In genomic region chr1:120258744-120259143, GRCm38 (mm10) we compare ENCODE assay signal across 11 mouse cellular contexts. TPM values are rescaled to one million over a fixed set of nuclear protein-coding genes. Genes with fewer than 3 reads are reported as not detected.
A peak's percentile ranks its signal among the peaks of the same experiment; 100 is the strongest.
DNase-seq lines count a peak whose midpoint lies in the region; ATAC-seq and TF ChIP-seq lines count a peak whose summit lies in the region.
"Had no signal": no experiment of that assay in that cellular context is flagged by ENCODE, and none has a peak within 500 bp of the region (broad histone marks: within the 10 kb centered on the region; RNA-seq: fewer than 3 reads in every experiment).

No protein-coding gene starts in this region.

- TF ChIP-seq POLR2A in heart, adult 2 months (IDR thresholded peaks at IDR 0.05; ENCODE audit: insufficient read depth, low read depth, low read length): 0 out of 2 replicates have a peak, but pooled peaks have one; percentile 12

- H3K4me2 ChIP-seq in liver, embryonic 15.5 days: peak overlapping the region; percentile 65
- no peak overlapping the region for H3K4me2 ChIP-seq in forebrain, embryonic 14.5 days (ENCODE audit: low read length)
- H3K4me2 ChIP-seq: forebrain, embryonic 12.5 days; intestine, embryonic 15.5 days had no signal

- H3K27ac ChIP-seq in heart, adult 2 months: peak overlapping the region; percentile 46
- H3K27ac ChIP-seq in liver, embryonic 15.5 days (replicated peaks): peak overlapping the region; percentile 92
- no peak overlapping the region for H3K27ac ChIP-seq in forebrain, embryonic 14.5 days (ENCODE audit: low read depth, low read length)
- H3K27ac ChIP-seq: forebrain, embryonic 12.5 days; intestine, embryonic 15.5 days had no signal

- whole genome bisulfite sequencing in heart, adult 2 months: 50% methylated on average over 9 of the region's 9 CpGs
- 11% methylated on average over 9 of the region's 9 CpGs for WGBS in liver, embryonic 15.5 days (ENCODE audit: insufficient replicate concordance)
- 59% methylated on average over 9 of the region's 9 CpGs for WGBS in forebrain, embryonic 14.5 days

- H3K27me3 ChIP-seq in heart, adult 2 months (ENCODE audit: control insufficient read depth, insufficient read depth, low read length): no peaks in the 10 kb centered on the region
- no peaks in the 10 kb centered on the region for H3K27me3 ChIP-seq in liver, embryonic 15.5 days
- H3K27me3 ChIP-seq in forebrain, embryonic 14.5 days (replicated peaks; ENCODE audit: control insufficient read depth, insufficient read depth, low read length): no peaks in the 10 kb centered on the region
- H3K27me3 ChIP-seq: intestine, embryonic 15.5 days had no signal

- H3K9ac ChIP-seq in heart, adult 2 months (ENCODE audit: low read depth, low read length): no peak overlapping the region
- peak overlapping the region; percentile 52; the same call in 1 of the 2 replicates for H3K9ac ChIP-seq in liver, embryonic 15.5 days
- H3K9ac ChIP-seq in forebrain, embryonic 14.5 days (ENCODE audit: low read length): no peak overlapping the region
- H3K9ac ChIP-seq: forebrain, embryonic 12.5 days; intestine, embryonic 15.5 days had no signal

- H3K36me3 ChIP-seq in heart, adult 2 months (ENCODE audit: control insufficient read depth, insufficient read depth, low read length): no peaks in the 10 kb centered on the region
- H3K36me3 ChIP-seq in liver, embryonic 15.5 days (replicated peaks): peaks cover 57% of the 10 kb centered on the region
- H3K36me3 ChIP-seq in forebrain, embryonic 14.5 days (ENCODE audit: control insufficient read depth, insufficient read depth, low read length): no peaks in the 10 kb centered on the region
- H3K36me3 ChIP-seq: forebrain, embryonic 12.5 days; intestine, embryonic 15.5 days had no signal

- no peak for TF ChIP-seq CTCF in heart, adult 2 months (IDR thresholded peaks at IDR 0.05)

- peak; percentile 41 for ATAC-seq in liver, embryonic 15.5 days (ENCODE audit: insufficient read depth)
- no peak for ATAC-seq in monocyte, adult 5-6 weeks (replicated peaks; ENCODE audit: insufficient number of reproducible peaks, low FRiP score, low TSS enrichment, poor library complexity, severe bottlenecking)
- ATAC-seq in inflammation-experienced regulatory T-cells, adult 6 months: no peak
- ATAC-seq in forebrain, embryonic 14.5 days: no peak
- ATAC-seq: lung, postnatal 0 days had no signal

- no peaks in the 10 kb centered on the region for H3K79me2 ChIP-seq in heart, adult 2 months (replicated peaks; ENCODE audit: control insufficient read depth, insufficient read depth, low read length)

- H3K4me3 ChIP-seq in heart, adult 2 months: peak overlapping the region; percentile 16; the same call in 1 of the 2 replicates
- peak overlapping the region; percentile 30 for H3K4me3 ChIP-seq in liver, embryonic 15.5 days (replicated peaks)
- H3K4me3 ChIP-seq in forebrain, embryonic 14.5 days (ENCODE audit: low read depth, low read length): no peak overlapping the region
- H3K4me3 ChIP-seq: forebrain, embryonic 12.5 days; intestine, embryonic 15.5 days had no signal

- H3K4me1 ChIP-seq in heart, adult 2 months (ENCODE audit: control insufficient read depth, insufficient read depth, low read length): peaks cover 4% of the 10 kb centered on the region
- peaks cover 84% of the 10 kb centered on the region for H3K4me1 ChIP-seq in liver, embryonic 15.5 days (replicated peaks)
- H3K4me1 ChIP-seq in forebrain, embryonic 14.5 days (ENCODE audit: control insufficient read depth, insufficient read depth, low read length): no peaks in the 10 kb centered on the region
- H3K4me1 ChIP-seq: forebrain, embryonic 12.5 days had no signal

- intact Hi-C loops in heart, adult 2 months (cut with DNase I): no loop called here

- DNase-seq in 416B (ENCODE audit: low read depth) (peak; percentile 67), MEL-GATA-1-ER (ENCODE audit: extremely low read depth, low read depth) (peak; percentile 76)
- peak; percentile 51 to 53 for DNase-seq in heart, adult 2 months
- no peak for DNase-seq in forebrain, embryonic 14.5 days (ENCODE audit: low spot score)
- DNase-seq in frontal cortex, postnatal 10 days (ENCODE audit: low spot score in 2 of 2): no peak

- no peak for TF ChIP-seq EP300 in heart, adult 2 months (IDR thresholded peaks at IDR 0.05; ENCODE audit: insufficient read depth, low read depth, low read length)

- no peaks in the 10 kb centered on the region for H3K9me3 ChIP-seq in liver, embryonic 15.5 days (replicated peaks)
- no peaks in the 10 kb centered on the region for H3K9me3 ChIP-seq in forebrain, embryonic 14.5 days (replicated peaks; ENCODE audit: control insufficient read depth, low read length)
- H3K9me3 ChIP-seq: forebrain, embryonic 12.5 days; intestine, embryonic 15.5 days had no signal

RNA-seq across cellular contexts. Expression of gene Steap3, which starts 13.8 kb away (rescaled TPM):
- 10 to 100 TPM; 25.2 to 27.9 TPM for total RNA-seq in heart, adult 2 months (2021)
- 54.9 and 70.5 TPM in 2 replicates for polyA plus RNA-seq in heart, adult 2 months (2012; rRNA removed)
- polyA plus RNA-seq in liver, embryonic 15.5 days (2015; fragmentation: Nextera tagmentation; extraction: Ambion mirVana): 43.4 and 46.8 TPM in 2 replicates
- 1.0 to 5.1 TPM (median 3.0 TPM) in 3 replicates for total RNA-seq in monocyte, adult 5-6 weeks (2017)
- polyA plus RNA-seq in inflammation-experienced regulatory T-cells, adult 6 months (2017; shearing (Covaris generic)): 1 to 10 TPM in 1 of 3 experiments, not detected in 2; 1.5 TPM
- 2.1 and 3.1 TPM in 2 replicates for polyA plus RNA-seq in forebrain, embryonic 14.5 days (2014; fragmentation: Nextera tagmentation; extraction: Ambion mirVana)

Comparison
In these comparisons a context has a peak if more than half of its experiments do, and no peak if none do; other contexts are left out.
1. DNase-seq: peak in 416B (single experiment), MEL-GATA-1-ER (single experiment) and heart, adult 2 months (2 of 2); none in forebrain, embryonic 14.5 days (single experiment) and frontal cortex, postnatal 10 days (0 of 2).
2. RNA of gene Steap3, which starts 13.8 kb away (polyA plus RNA-seq): 54.9 to 70.5 TPM in heart, adult 2 months and 43.4 to 46.8 TPM in liver, embryonic 15.5 days; 2.1 to 3.1 TPM in forebrain, embryonic 14.5 days and 1.5 TPM in inflammation-experienced regulatory T-cells, adult 6 months; every median in the first group is over 10 times any median in the second.